Mouse (Mus musculus): Measurements from ENCODE around the gene Zzz3. TPM values are rescaled to one million over a fixed set of nuclear protein-coding genes. Genes with fewer than 3 reads are reported as not detected.
A peak's percentile ranks its signal among the peaks of the same experiment; 100 is the strongest.

Zzz3 gene
- total and polyA plus RNA-seq, 3 experiments: 10.4 to 23.1 (median 20.8) TPM

GRCm38 (mm10) chr3:152475278-152475669 lies 80.0 kb downstream of the Zzz3 start:
- no peak for TF ChIP-seq EP300 (IDR thresholded peaks at IDR 0.05; ENCODE audit: insufficient read depth, low read depth, low read length)
- TF ChIP-seq CTCF (IDR thresholded peaks at IDR 0.05): no peak
- TF ChIP-seq POLR2A (IDR thresholded peaks at IDR 0.05; ENCODE audit: insufficient read depth, low read depth, low read length): no peak
- H3K4me3 ChIP-seq: no peak overlapping the region
- no peaks in the 10 kb centered on the region for H3K36me3 ChIP-seq (ENCODE audit: control insufficient read depth, insufficient read depth, low read length)
- H3K27ac ChIP-seq: no peak overlapping the region
- no peaks in the 10 kb centered on the region for H3K27me3 ChIP-seq (ENCODE audit: control insufficient read depth, insufficient read depth, low read length)
- no peak overlapping the region for H3K9ac ChIP-seq (ENCODE audit: low read depth, low read length)
- H3K79me2 ChIP-seq (replicated peaks; ENCODE audit: control insufficient read depth, insufficient read depth, low read length): no peaks in the 10 kb centered on the region
- H3K4me1 ChIP-seq (ENCODE audit: control insufficient read depth, insufficient read depth, low read length): peaks cover 2% of the 10 kb centered on the region; the same call in 1 of the 2 replicates
- intact Hi-C loops (cut with DNase I): loop anchor here (2.0 kb wide), 1 partner anchor 276 kb away; no protein-coding TSS in a partner anchor
- no peak for DNase-seq
- 95% methylated on average over 1 of the region's 1 CpGs for WGBS

GRCm38 (mm10) chr3:152475894-152476293 lies 80.6 kb downstream of the Zzz3 start:
- H3K9ac ChIP-seq (ENCODE audit: low read depth, low read length): no peak overlapping the region
- TF ChIP-seq CTCF (IDR thresholded peaks at IDR 0.05) (no peak), EP300 (IDR thresholded peaks at IDR 0.05; ENCODE audit: insufficient read depth, low read depth, low read length) (no peak), POLR2A (IDR thresholded peaks at IDR 0.05; ENCODE audit: insufficient read depth, low read depth, low read length) (no peak)
- H3K4me3 ChIP-seq: no peak overlapping the region
- intact Hi-C loops (cut with DNase I): loop anchor here (2.0 kb wide), 2 partner anchors 81 to 275 kb away; partner anchors contain the start of gene Zzz3
- no peaks in the 10 kb centered on the region for H3K79me2 ChIP-seq (replicated peaks; ENCODE audit: control insufficient read depth, insufficient read depth, low read length)
- no peak overlapping the region for H3K27ac ChIP-seq
- peaks cover 2% of the 10 kb centered on the region; the same call in 1 of the 2 replicates for H3K4me1 ChIP-seq (ENCODE audit: control insufficient read depth, insufficient read depth, low read length)
- DNase-seq: no peak
- 95% methylated on average over 3 of the region's 3 CpGs for WGBS
- H3K36me3 ChIP-seq (ENCODE audit: control insufficient read depth, insufficient read depth, low read length): no peaks in the 10 kb centered on the region
- no peaks in the 10 kb centered on the region for H3K27me3 ChIP-seq (ENCODE audit: control insufficient read depth, insufficient read depth, low read length)

GRCm38 (mm10) chr3:152477796-152478527 lies 82.7 kb downstream of the Zzz3 start:
- Histone ChIP-seq H3K27me3 (ENCODE audit: control insufficient read depth, insufficient read depth, low read length) (no peaks in the 10 kb centered on the region), H3K79me2 (replicated peaks; ENCODE audit: control insufficient read depth, insufficient read depth, low read length) (no peaks in the 10 kb centered on the region), H3K27ac (peak overlapping the region; percentile 42), H3K36me3 (ENCODE audit: control insufficient read depth, insufficient read depth, low read length) (no peaks in the 10 kb centered on the region), H3K4me3 (peak overlapping the region; percentile 49), H3K9ac (ENCODE audit: low read depth, low read length) (peak overlapping the region; percentile 47), H3K4me1 (ENCODE audit: control insufficient read depth, insufficient read depth, low read length) (peaks cover 2% of the 10 kb centered on the region; the same call in 1 of the 2 replicates)
- intact Hi-C loops (cut with DNase I): loop anchor here (2.0 kb wide), 1 partner anchor 83 kb away; the partner anchor contains the start of gene Zzz3
- WGBS: 6% methylated on average over 23 of the region's 23 CpGs
- TF ChIP-seq EP300 (IDR thresholded peaks at IDR 0.05; ENCODE audit: insufficient read depth, low read depth, low read length): 0 out of 2 replicates have a peak, but pooled peaks have one; percentile 9
- peak; percentile 86 for TF ChIP-seq CTCF (IDR thresholded peaks at IDR 0.05)
- TF ChIP-seq POLR2A (IDR thresholded peaks at IDR 0.05; ENCODE audit: insufficient read depth, low read depth, low read length): no peak
- peak; percentile 73 to 77 for DNase-seq

GRCm38 (mm10) chr3:152478599-152479435 lies 83.5 kb downstream of the Zzz3 start:
- peak overlapping the region; percentile 49 for H3K4me3 ChIP-seq
- DNase-seq: peak; percentile 46 to 49
- peak overlapping the region; percentile 47 for H3K9ac ChIP-seq (ENCODE audit: low read depth, low read length)
- WGBS: 7% methylated on average over 14 of the region's 16 CpGs
- peaks cover 2% of the 10 kb centered on the region; the same call in 1 of the 2 replicates for H3K4me1 ChIP-seq (ENCODE audit: control insufficient read depth, insufficient read depth, low read length)
- H3K79me2 ChIP-seq (replicated peaks; ENCODE audit: control insufficient read depth, insufficient read depth, low read length): no peaks in the 10 kb centered on the region
- peak overlapping the region; percentile 43 for H3K27ac ChIP-seq
- TF ChIP-seq POLR2A (IDR thresholded peaks at IDR 0.05; ENCODE audit: insufficient read depth, low read depth, low read length) (0 out of 2 replicates have a peak, but pooled peaks have one; percentile 22), EP300 (IDR thresholded peaks at IDR 0.05; ENCODE audit: insufficient read depth, low read depth, low read length) (no peak), CTCF (IDR thresholded peaks at IDR 0.05) (no peak)
- H3K27me3 ChIP-seq (ENCODE audit: control insufficient read depth, insufficient read depth, low read length): no peaks in the 10 kb centered on the region
- no peaks in the 10 kb centered on the region for H3K36me3 ChIP-seq (ENCODE audit: control insufficient read depth, insufficient read depth, low read length)
- intact Hi-C loops (cut with DNase I): no loop called here

- no peak for TF ChIP-seq POLR2A (IDR thresholded peaks at IDR 0.05; ENCODE audit: insufficient read depth, low read depth, low read length)
- no peak for TF ChIP-seq EP300 (IDR thresholded peaks at IDR 0.05; ENCODE audit: insufficient read depth, low read depth, low read length)
- TF ChIP-seq CTCF (IDR thresholded peaks at IDR 0.05): no peak
- H3K79me2 ChIP-seq (replicated peaks; ENCODE audit: control insufficient read depth, insufficient read depth, low read length): no peaks in the 10 kb centered on the region
- 96% methylated on average over 6 of the region's 6 CpGs for WGBS
- H3K4me1 ChIP-seq (ENCODE audit: control insufficient read depth, insufficient read depth, low read length): peaks cover 2% of the 10 kb centered on the region; the same call in 1 of the 2 replicates
- intact Hi-C loops (cut with DNase I): no loop called here
- H3K9ac ChIP-seq (ENCODE audit: low read depth, low read length): no peak overlapping the region
- DNase-seq: no peak
- no peaks in the 10 kb centered on the region for H3K27me3 ChIP-seq (ENCODE audit: control insufficient read depth, insufficient read depth, low read length)
- H3K27ac ChIP-seq: no peak overlapping the region
- H3K4me3 ChIP-seq: no peak overlapping the region
- no peaks in the 10 kb centered on the region for H3K36me3 ChIP-seq (ENCODE audit: control insufficient read depth, insufficient read depth, low read length)
Measured at GRCm38 (mm10) chr3:152480336-152480735, 85.1 kb downstream of the Zzz3 start.
